Mouse (Mus musculus) lung, embryonic 14.5 days (tissue): Measurements from ENCODE around the gene Sipa1l1. TPM values are rescaled to one million over a fixed set of nuclear protein-coding genes. Genes with fewer than 3 reads are reported as not detected.
"Not testable (repeated sequence)": the region's sequence is repeated elsewhere in the genome, so short reads cannot be mapped to it uniquely, and the experiment has no call there.

Experiments
- ATAC-seq: fragments of 200-750 bp; cut with Nextera tagmentation; 2 replicates; pipeline ENCODE4 v1.8.0; 2017; ENCODE audit warnings: mild to moderate bottlenecking, moderate TSS enrichment, moderate library complexity; ENCODE audit not compliant: insufficient read depth
- DNase-seq: peaks from one replicate; pipeline ENCODE4 v3.0.0-alpha.2; 2015
- H3K27ac ChIP-seq: fragments of 300-500 bp; sonication (generic); 2 replicates; pipeline ENCODE4 v1.5.1; 2014; ENCODE audit warnings: low read depth, mild to moderate bottlenecking, moderate library complexity
- H3K27me3 ChIP-seq: fragments of 300-500 bp; sonication (generic); 2 replicates; pipeline ENCODE4 v1.6.1; 2014; ENCODE audit warnings: low read length, control low read depth; ENCODE audit not compliant: insufficient read depth
- H3K36me3 ChIP-seq: fragments of 300-500 bp; sonication (generic); 2 replicates; pipeline ENCODE4 v1.6.1; 2014; ENCODE audit warnings: control low read depth; ENCODE audit not compliant: insufficient read depth
- H3K4me1 ChIP-seq: fragments of 300-500 bp; sonication (generic); 2 replicates; pipeline ENCODE4 v1.6.1; 2014; ENCODE audit warnings: antibody characterized with exemption, control low read depth; ENCODE audit not compliant: insufficient read depth
- H3K4me2 ChIP-seq: fragments of 300-500 bp; sonication (generic); 2 replicates; pipeline ENCODE4 v1.6.1; 2014; ENCODE audit warnings: mild to moderate bottlenecking
- H3K4me3 ChIP-seq: fragments of 300-500 bp; sonication (generic); 2 replicates; pipeline ENCODE4 v1.5.1; 2014; ENCODE audit warnings: low read depth, low read length
- H3K9ac ChIP-seq: fragments of 300-500 bp; sonication (generic); 2 replicates; pipeline ENCODE4 v1.6.1; 2014
- H3K9me3 ChIP-seq: fragments of 300-500 bp; sonication (generic); 2 replicates; pipeline ENCODE4 v1.6.1; 2016; ENCODE audit warnings: low read depth, low read length, control low read depth
- CTCF ChIP-seq: IDR thresholded peaks from 2 replicates; pipeline ENCODE4 v1.5.1; 2016; ENCODE audit warnings: antibody characterized with exemption, low read depth
- WGBS: fragments of 180-500 bp; shearing (Covaris S2); extraction: QIAGEN DNeasy Blood & Tissue Kit; methylation state at CpG from one replicate; pipeline ENCODE4 v1.1.7; 2014; 5-methylcytosine and 5-hydroxymethylcytosine counted together
- polyA plus RNA-seq: library from polyadenylated mRNA; unstranded; fragments of >200 nt; fragmentation: Nextera tagmentation; extraction: Ambion mirVana; gene quantifications from 2 replicates; pipeline ENCODE4 v1.2.1, GENCODE M21; 2014

Gene Sipa1l1
- polyA plus RNA-seq, 1 experiment from 2014 or later, result 30.5 TPM

DNA sequence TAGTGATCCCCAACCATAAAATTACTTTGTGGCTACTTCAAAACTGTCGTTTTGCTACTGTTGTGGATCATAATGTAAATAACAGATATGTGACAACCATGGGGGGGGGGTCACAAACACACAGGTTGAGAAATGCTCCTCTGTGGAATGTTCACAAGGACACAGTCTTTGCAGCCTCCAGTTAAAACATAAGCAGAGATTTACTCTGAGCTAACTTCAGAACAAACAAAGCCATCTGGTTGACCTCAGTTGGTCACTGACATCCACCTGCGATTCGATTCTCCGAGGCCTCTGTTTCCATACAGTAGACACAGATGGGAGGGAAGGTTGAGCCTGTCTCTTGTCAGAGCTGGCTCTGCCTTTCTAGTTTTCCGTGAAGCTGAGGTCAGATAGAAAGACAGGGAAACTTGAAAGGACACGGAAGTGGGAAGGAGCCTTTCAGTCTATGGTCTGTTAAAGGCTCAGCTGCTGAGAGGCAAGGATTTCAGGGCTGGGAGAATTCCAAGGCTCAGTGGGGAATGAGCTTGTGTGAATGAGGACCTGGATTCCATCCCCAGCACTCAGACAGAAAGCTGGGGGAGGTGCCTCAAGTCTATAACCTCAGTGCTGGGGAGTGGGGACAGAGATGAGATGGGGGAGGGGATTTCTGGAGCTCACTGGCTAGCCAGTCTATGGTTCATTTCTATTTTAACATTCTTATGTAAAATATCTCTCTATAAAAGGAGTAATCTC lies 317.9 kb downstream of the Sipa1l1 start:
- H3K9ac ChIP-seq, result no peak overlapping the region
- 29% methylated on average over 6 of the region's 6 CpGs for WGBS
- H3K4me3 ChIP-seq, result no peak overlapping the region
- H3K9me3 ChIP-seq, result no peaks in the 10 kb centered on the region
- H3K4me2 ChIP-seq, result no peak overlapping the region
- DNase-seq (peak; percentile 36), ATAC-seq (peak; percentile 41; the same call in 1 of the 2 replicates)
- no peaks in the 10 kb centered on the region for H3K27me3 ChIP-seq
- H3K4me1 ChIP-seq, result no peaks in the 10 kb centered on the region
- TF ChIP-seq CTCF, result no peak
- H3K36me3 ChIP-seq, result no peaks in the 10 kb centered on the region
- no peak overlapping the region for H3K27ac ChIP-seq

DNA sequence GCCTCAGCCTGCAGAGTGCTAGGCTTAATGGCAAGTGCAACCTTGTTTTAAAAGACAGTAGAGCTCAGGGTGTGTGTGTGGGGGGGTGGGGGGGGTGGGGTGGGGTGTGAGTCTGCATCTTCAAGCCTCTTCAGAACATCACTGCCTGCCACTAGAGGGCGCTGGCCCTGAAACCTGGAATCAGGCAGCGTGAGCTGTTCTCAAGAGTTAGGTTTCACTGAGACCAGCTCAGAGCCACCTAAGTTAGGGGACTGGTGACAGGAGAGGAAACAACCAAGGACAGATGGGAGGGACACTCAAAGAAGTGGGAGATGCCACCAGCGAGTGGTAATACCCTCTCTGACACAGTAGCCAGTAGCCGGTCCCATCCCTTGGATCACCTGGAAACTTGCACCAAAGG lies 320.0 kb downstream of the Sipa1l1 start:
- Histone ChIP-seq H3K4me1 (no peaks in the 10 kb centered on the region), H3K36me3 (no peaks in the 10 kb centered on the region), H3K4me2 (no peak overlapping the region), H3K9ac (no peak overlapping the region), H3K9me3 (no peaks in the 10 kb centered on the region), H3K27me3 (no peaks in the 10 kb centered on the region), H3K27ac (no peak overlapping the region), H3K4me3 (no peak overlapping the region)
- WGBS, result 40% methylated on average over 4 of the region's 4 CpGs
- peak; percentile 68 for DNase-seq
- peak; percentile 55 for TF ChIP-seq CTCF
- no peak for ATAC-seq

DNA sequence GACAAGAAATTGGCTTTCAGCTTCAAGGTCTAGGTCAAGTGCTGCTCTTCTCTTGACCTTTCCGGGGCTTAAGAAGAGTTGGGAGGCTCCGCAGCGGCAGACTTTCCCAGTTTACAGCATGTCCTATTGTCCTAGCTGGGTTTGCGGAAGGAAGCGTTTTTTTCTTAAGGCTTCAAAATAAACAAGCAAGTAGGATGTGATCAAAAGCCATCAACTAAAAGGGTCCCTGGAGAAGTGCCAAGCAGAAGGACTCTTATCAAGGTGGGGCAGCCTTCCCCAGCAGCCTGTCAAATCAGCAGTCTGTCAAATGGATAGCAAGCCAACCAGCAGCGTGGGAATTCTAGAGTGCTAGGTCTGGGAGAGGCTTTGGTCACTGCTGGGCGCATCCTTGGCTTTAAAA lies 320.5 kb downstream of the Sipa1l1 start:
- Histone ChIP-seq H3K4me3 (no peak overlapping the region), H3K9me3 (no peaks in the 10 kb centered on the region), H3K27ac (no peak overlapping the region), H3K27me3 (no peaks in the 10 kb centered on the region), H3K4me1 (no peaks in the 10 kb centered on the region), H3K9ac (no peak overlapping the region), H3K36me3 (no peaks in the 10 kb centered on the region), H3K4me2 (no peak overlapping the region)
- ATAC-seq (no peak; the same call in 1 of the 2 replicates), DNase-seq (peak; percentile 61)
- TF ChIP-seq CTCF, result no peak
- WGBS, result 22% methylated on average over 7 of the region's 7 CpGs

DNA sequence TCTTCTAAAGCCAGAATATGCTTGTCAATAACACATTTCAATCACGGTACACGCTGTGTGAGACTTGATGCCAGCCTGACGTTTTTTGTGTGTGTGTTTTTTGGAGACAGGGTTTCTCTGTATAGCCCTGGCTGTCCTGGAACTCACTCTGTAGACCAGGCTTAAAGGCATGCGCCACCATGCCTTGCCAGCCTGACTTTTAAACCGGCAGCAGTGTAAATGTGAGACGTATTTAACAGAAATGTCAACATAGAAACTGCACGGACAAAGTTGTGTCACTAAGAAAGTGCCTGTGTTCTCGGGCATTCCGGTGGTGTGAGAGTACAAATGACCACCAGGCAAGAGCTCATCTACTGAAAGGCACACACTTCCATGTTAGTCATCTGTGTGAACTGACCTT lies 323.3 kb downstream of the Sipa1l1 start:
- no peak overlapping the region for H3K9ac ChIP-seq
- no peak overlapping the region for H3K4me2 ChIP-seq
- H3K4me1 ChIP-seq, result no peaks in the 10 kb centered on the region
- H3K9me3 ChIP-seq, result no peaks in the 10 kb centered on the region
- TF ChIP-seq CTCF, result no peak
- no peaks in the 10 kb centered on the region for H3K36me3 ChIP-seq
- ATAC-seq (no peak), DNase-seq (no peak)
- WGBS, result 55% methylated on average over 9 of the region's 9 CpGs
- H3K27me3 ChIP-seq, result no peaks in the 10 kb centered on the region
- H3K27ac ChIP-seq, result no peak overlapping the region
- H3K4me3 ChIP-seq, result no peak overlapping the region

DNA sequence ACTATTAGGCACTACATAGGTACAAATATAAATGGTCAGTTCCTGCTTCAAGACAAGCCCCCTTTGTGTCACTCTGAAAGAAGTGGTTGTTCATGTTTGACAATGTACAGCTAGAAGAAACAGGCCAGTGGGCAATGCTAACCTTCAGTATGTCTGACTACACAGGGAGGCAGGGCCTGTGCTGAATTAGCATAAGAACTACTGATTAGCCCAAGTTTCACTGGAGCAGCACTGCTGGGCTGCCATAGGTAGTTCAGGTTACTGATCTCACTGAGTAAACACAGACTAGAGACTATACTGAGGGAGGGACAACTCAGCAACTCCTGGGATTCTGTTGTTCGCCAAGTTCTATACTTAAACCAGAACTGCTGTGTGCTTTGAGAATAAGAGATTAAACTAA lies 324.1 kb downstream of the Sipa1l1 start:
- not testable (repeated sequence) for H3K9ac ChIP-seq

DNA sequence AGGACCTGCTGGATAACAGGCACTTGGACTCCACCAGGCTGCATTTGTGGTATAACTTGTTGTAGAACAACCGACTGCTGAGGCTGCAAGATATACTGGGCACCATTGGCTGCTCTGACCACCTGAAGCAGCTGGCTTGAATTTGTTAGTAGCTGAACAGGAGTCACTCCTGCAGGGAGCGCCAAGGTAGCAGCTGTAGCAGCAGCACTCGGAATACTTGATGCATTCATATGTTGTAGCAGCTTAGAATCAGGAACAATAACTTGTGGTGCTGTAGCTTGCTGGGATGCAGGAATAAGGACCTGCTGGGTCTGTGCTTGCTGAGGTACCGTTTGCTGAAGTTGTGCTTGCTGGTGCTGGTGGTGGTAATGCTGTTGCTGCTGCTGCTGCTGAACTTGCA lies 326.8 kb downstream of the Sipa1l1 start:
- no peak for ATAC-seq
- 72% methylated on average over 4 of the region's 4 CpGs for WGBS

More for the DNA sequence above, 324.1 kb downstream of the Sipa1l1 start:
- ATAC-seq, result peak; percentile 73; the same call in 1 of the 2 replicates
- H3K36me3 ChIP-seq, H3K27me3 ChIP-seq, H3K4me2 ChIP-seq, H3K27ac ChIP-seq, H3K4me3 ChIP-seq, H3K4me1 ChIP-seq, DNase-seq, H3K9me3 ChIP-seq: not testable (repeated sequence)
- 20% methylated on average over 1 of the region's 1 CpGs for WGBS

DNA sequence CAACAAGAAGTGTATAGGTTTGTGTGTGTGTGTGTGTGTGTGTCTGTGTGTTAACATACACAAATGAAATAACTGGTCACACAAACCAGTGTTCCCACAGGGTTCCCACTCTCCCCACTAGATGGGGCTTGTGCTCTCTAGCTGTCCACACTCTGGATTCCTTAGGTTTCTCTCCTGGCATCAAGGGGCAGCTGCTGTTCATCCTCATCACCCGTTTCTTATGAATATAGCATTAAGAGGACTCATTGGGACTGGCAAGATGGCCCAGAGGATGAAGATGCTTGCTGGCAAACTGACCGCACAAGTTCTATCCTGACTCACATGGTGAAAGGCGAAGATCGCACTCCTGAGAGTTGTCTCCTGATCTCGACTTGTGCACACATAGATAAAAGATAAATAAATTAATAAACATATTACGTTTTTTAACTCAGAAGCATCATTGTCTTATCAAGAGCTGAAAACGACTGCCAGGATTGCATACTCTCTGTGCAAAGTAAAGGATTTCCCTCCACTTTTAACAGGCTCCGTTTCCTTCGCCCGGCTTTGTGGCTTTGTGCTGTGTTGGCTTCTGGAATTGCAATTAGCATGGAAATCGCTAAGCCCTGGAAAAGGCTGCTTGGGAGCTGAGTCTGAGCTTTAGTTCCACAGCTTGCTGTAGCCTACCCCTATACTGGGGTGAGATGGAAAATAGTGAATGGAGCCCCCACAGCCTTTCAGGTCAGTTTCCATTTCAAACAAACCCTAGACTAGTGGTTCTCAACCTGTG lies 328.9 kb downstream of the Sipa1l1 start:
- Histone ChIP-seq H3K27ac (no peak overlapping the region), H3K9me3 (no peaks in the 10 kb centered on the region), H3K9ac (no peak overlapping the region), H3K4me2 (peak overlapping the region; percentile 46), H3K27me3 (no peaks in the 10 kb centered on the region), H3K4me3 (no peak overlapping the region), H3K4me1 (no peaks in the 10 kb centered on the region), H3K36me3 (no peaks in the 10 kb centered on the region)
- peak; percentile 88 for DNase-seq
- TF ChIP-seq CTCF, result peak; percentile 81
- ATAC-seq, result peak; percentile 66; the same call in 1 of the 2 replicates
- 31% methylated on average over 11 of the region's 11 CpGs for WGBS

More for the DNA sequence above, 326.8 kb downstream of the Sipa1l1 start:
- no peaks in the 10 kb centered on the region for H3K27me3 ChIP-seq
- H3K4me1 ChIP-seq, result no peaks in the 10 kb centered on the region
- H3K36me3 ChIP-seq, result no peaks in the 10 kb centered on the region
- no peak overlapping the region for H3K27ac ChIP-seq
- H3K9ac ChIP-seq, result no peak overlapping the region
- H3K4me2 ChIP-seq, result no peak overlapping the region
- H3K9me3 ChIP-seq, result no peaks in the 10 kb centered on the region
- H3K4me3 ChIP-seq, result no peak overlapping the region
- DNase-seq, result no peak
- no peak for TF ChIP-seq CTCF
